Mouse (Mus musculus) intestine, embryonic 15.5 days (tissue): ENCODE measurements around the gene Brd1. TPM values are rescaled to one million over a fixed set of nuclear protein-coding genes. Genes with fewer than 3 reads are reported as not detected.

ENCODE experiments used
- ATAC-seq: fragments of 200-750 bp; cut with Nextera tagmentation; 2 replicates; pipeline ENCODE4 v1.8.0; 2017; ENCODE audit warnings: moderate TSS enrichment, moderate library complexity
- H3K27ac ChIP-seq: fragments of 300-500 bp; sonication (generic); 2 replicates; pipeline ENCODE4 v1.5.1; 2015; ENCODE audit warnings: mild to moderate bottlenecking, inconsistent platforms
- H3K27me3 ChIP-seq: fragments of 300-500 bp; sonication (generic); replicated peaks from 2 replicates; pipeline ENCODE4 v1.6.1; 2015; ENCODE audit warnings: inconsistent platforms
- H3K36me3 ChIP-seq: fragments of 300-500 bp; sonication (generic); 2 replicates; pipeline ENCODE4 v1.6.1; 2015; ENCODE audit warnings: inconsistent platforms
- H3K4me1 ChIP-seq: fragments of 300-500 bp; sonication (generic); replicated peaks from 2 replicates; pipeline ENCODE4 v1.6.1; 2015; ENCODE audit warnings: inconsistent platforms
- H3K4me2 ChIP-seq: fragments of 300-500 bp; sonication (generic); replicated peaks from 2 replicates; pipeline ENCODE4 v1.6.1; 2015; ENCODE audit warnings: mild to moderate bottlenecking, inconsistent platforms
- H3K4me3 ChIP-seq: fragments of 300-500 bp; sonication (generic); replicated peaks from 2 replicates; pipeline ENCODE4 v1.5.1; 2015; ENCODE audit warnings: inconsistent platforms
- H3K9ac ChIP-seq: fragments of 300-500 bp; sonication (generic); 2 replicates; pipeline ENCODE4 v1.6.1; 2015; ENCODE audit warnings: inconsistent platforms
- H3K9me3 ChIP-seq: fragments of 300-500 bp; sonication (generic); 2 replicates; pipeline ENCODE4 v1.6.1; 2016; ENCODE audit warnings: inconsistent platforms
- WGBS: fragments of 180-500 bp; shearing (Covaris S2); methylation state at CpG from one replicate; pipeline ENCODE4 v1.1.7; 2015; 5-methylcytosine and 5-hydroxymethylcytosine counted together
- polyA plus RNA-seq: library from polyadenylated mRNA; unstranded; fragments of >200 nt; fragmentation: Nextera tagmentation; extraction: Ambion mirVana; gene quantifications from 2 replicates; pipeline ENCODE4 v1.2.1, GENCODE M21; 2015

Gene Brd1
- polyA plus RNA-seq, 1 experiment from 2014 or later, result 17.1 TPM

DNA sequence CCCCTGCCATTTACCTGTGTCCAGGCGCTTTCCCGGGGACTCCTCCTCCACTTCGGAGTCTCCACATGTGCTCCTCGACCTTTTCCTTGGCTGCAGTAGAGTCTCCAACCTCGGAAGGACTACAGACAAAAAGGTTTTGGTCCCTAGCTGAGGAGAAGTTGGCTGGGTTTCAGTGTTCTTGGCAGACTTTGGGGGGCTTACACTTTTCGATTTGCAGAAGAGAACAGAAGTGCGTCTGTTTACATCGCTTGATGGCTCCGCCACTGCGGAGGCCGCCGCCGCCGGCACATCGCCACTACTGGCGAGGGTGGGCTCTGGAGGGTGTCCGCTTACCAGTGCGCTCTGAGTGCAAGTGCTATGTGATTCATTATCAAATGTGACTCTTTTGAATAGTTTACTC lies 33.3 kb downstream of the Brd1 start:
- Histone ChIP-seq H3K9me3 (no peaks in the 10 kb centered on the region), H3K36me3 (peaks cover 53% of the 10 kb centered on the region), H3K27ac (no peak overlapping the region), H3K4me3 (no peak overlapping the region), H3K4me1 (no peaks in the 10 kb centered on the region), H3K4me2 (no peak overlapping the region), H3K27me3 (no peaks in the 10 kb centered on the region), H3K9ac (no peak overlapping the region)
- 92% methylated on average over 18 of the region's 18 CpGs for WGBS
- ATAC-seq, result no peak

DNA sequence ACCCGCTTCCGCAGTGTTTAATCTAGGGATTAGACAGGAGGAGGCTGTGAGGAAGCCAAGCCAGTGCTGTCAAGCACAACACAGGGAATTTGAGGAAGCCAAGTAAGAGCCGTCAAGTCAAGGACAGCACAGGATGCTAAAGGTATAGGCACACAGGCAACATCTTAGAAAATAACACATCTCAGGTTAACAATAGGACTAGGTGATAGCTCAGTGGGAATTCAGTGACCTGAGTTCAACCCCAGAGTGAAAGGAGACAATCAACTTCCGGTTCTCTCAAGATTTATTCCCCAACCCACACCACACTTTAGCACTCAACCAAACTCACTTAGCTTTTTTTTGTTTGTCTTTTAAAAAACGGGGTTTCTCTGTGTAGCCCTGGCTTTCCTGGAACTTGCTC lies 34.5 kb downstream of the Brd1 start:
- no peak for ATAC-seq
- H3K4me3 ChIP-seq, result no peak overlapping the region
- H3K27me3 ChIP-seq, result no peaks in the 10 kb centered on the region
- peaks cover 55% of the 10 kb centered on the region for H3K36me3 ChIP-seq
- 85% methylated on average over 5 of the region's 5 CpGs for WGBS
- H3K9me3 ChIP-seq, result no peaks in the 10 kb centered on the region
- H3K9ac ChIP-seq, result no peak overlapping the region
- H3K4me2 ChIP-seq, result no peak overlapping the region
- H3K27ac ChIP-seq, result no peak overlapping the region
- no peaks in the 10 kb centered on the region for H3K4me1 ChIP-seq

GRCm38 (mm10) chr15:88697586-88697985 lies 36.4 kb downstream of the Brd1 start:
- peaks cover 48% of the 10 kb centered on the region for H3K36me3 ChIP-seq
- no peak overlapping the region for H3K9ac ChIP-seq
- 94% methylated on average over 5 of the region's 5 CpGs for WGBS
- no peak for ATAC-seq
- no peak overlapping the region for H3K4me3 ChIP-seq
- H3K9me3 ChIP-seq, result no peaks in the 10 kb centered on the region
- no peak overlapping the region for H3K27ac ChIP-seq
- H3K4me1 ChIP-seq, result no peaks in the 10 kb centered on the region
- no peak overlapping the region for H3K4me2 ChIP-seq
- no peaks in the 10 kb centered on the region for H3K27me3 ChIP-seq

GRCm38 (mm10) chr15:88696055-88696454 lies 38.0 kb downstream of the Brd1 start:
- ATAC-seq, result no peak
- no peak overlapping the region for H3K9ac ChIP-seq
- H3K9me3 ChIP-seq, result no peaks in the 10 kb centered on the region
- WGBS, result 92% methylated on average over 7 of the region's 7 CpGs
- H3K27me3 ChIP-seq, result no peaks in the 10 kb centered on the region
- no peak overlapping the region for H3K27ac ChIP-seq
- no peaks in the 10 kb centered on the region for H3K4me1 ChIP-seq
- peaks cover 51% of the 10 kb centered on the region for H3K36me3 ChIP-seq
- H3K4me2 ChIP-seq, result no peak overlapping the region
- H3K4me3 ChIP-seq, result no peak overlapping the region

- H3K27me3 ChIP-seq, result no peaks in the 10 kb centered on the region
- no peaks in the 10 kb centered on the region for H3K9me3 ChIP-seq
- H3K4me3 ChIP-seq, result no peak overlapping the region
- H3K4me2 ChIP-seq, result no peak overlapping the region
- WGBS, result 69% methylated on average over 5 of the region's 5 CpGs
- no peak overlapping the region for H3K27ac ChIP-seq
- peaks cover 50% of the 10 kb centered on the region for H3K36me3 ChIP-seq
- ATAC-seq, result no peak
- H3K9ac ChIP-seq, result no peak overlapping the region
- H3K4me1 ChIP-seq, result no peaks in the 10 kb centered on the region
Measured at GRCm38 (mm10) chr15:88694033-88694432, 40.0 kb downstream of the Brd1 start.

GRCm38 (mm10) chr15:88692720-88693119 lies 41.3 kb downstream of the Brd1 start:
- no peaks in the 10 kb centered on the region for H3K9me3 ChIP-seq
- H3K9ac ChIP-seq, result no peak overlapping the region
- H3K4me2 ChIP-seq, result no peak overlapping the region
- H3K27me3 ChIP-seq, result no peaks in the 10 kb centered on the region
- H3K27ac ChIP-seq, result no peak overlapping the region
- H3K36me3 ChIP-seq, result peaks cover 55% of the 10 kb centered on the region
- H3K4me1 ChIP-seq, result no peaks in the 10 kb centered on the region
- H3K4me3 ChIP-seq, result no peak overlapping the region
- 90% methylated on average over 9 of the region's 9 CpGs for WGBS
- ATAC-seq, result no peak

DNA sequence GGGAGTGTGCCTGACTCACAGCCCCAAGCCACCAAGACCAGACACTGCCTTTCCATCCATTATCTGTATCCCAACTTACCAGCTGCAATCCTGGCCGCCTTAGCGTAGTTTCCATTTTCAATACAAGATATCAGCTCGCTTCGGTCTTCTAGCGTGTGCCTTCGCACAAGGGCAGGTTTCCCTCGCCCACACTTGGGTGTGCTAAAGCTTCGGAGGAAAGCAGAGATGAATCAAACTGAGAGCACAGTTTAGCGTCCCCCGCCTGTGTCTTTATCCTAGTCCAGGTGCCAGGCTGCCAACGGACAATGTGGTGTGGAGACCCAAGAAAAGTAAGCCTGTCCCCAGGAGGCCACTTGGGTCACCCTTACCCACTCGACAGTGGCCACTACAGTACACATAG lies 42.9 kb downstream of the Brd1 start:
- H3K9ac ChIP-seq, result no peak overlapping the region
- peaks cover 57% of the 10 kb centered on the region for H3K36me3 ChIP-seq
- no peaks in the 10 kb centered on the region for H3K9me3 ChIP-seq
- no peak overlapping the region for H3K4me2 ChIP-seq
- H3K4me1 ChIP-seq, result no peaks in the 10 kb centered on the region
- no peaks in the 10 kb centered on the region for H3K27me3 ChIP-seq
- 92% methylated on average over 12 of the region's 12 CpGs for WGBS
- ATAC-seq, result no peak
- H3K4me3 ChIP-seq, result no peak overlapping the region
- H3K27ac ChIP-seq, result no peak overlapping the region

DNA sequence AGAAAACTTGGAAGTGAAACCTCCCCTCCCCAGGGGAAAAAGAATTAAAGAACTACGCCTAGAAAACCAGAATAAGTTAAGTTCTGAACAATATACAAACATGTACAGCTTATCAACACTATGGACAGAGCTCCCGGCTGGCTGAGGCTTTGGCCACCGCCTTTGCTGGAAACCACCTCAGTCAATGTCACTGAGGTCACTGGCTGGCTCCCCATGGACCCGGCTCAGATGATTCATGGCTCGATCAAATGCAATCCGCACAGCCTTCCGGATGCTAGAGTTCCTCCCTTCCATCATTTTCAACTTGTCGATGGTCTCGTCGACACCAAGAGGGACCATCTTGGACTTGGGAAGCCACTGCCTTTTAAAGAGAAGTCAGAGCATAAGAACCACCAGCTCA lies 45.9 kb downstream of the Brd1 start:
- no peaks in the 10 kb centered on the region for H3K4me1 ChIP-seq
- H3K36me3 ChIP-seq, result peaks cover 50% of the 10 kb centered on the region

GRCm38 (mm10) chr15:88686725-88687124 lies 47.3 kb downstream of the Brd1 start:
- H3K4me3 ChIP-seq, result no peak overlapping the region
- no peaks in the 10 kb centered on the region for H3K27me3 ChIP-seq
- H3K9ac ChIP-seq, result no peak overlapping the region
- H3K36me3 ChIP-seq, result peaks cover 47% of the 10 kb centered on the region
- no peak overlapping the region for H3K4me2 ChIP-seq
- ATAC-seq, result no peak
- no peaks in the 10 kb centered on the region for H3K9me3 ChIP-seq
- H3K27ac ChIP-seq, result no peak overlapping the region
- WGBS, result 80% methylated on average over 5 of the region's 5 CpGs
- H3K4me1 ChIP-seq, result no peaks in the 10 kb centered on the region

More for the DNA sequence above, 45.9 kb downstream of the Brd1 start:
- no peaks in the 10 kb centered on the region for H3K27me3 ChIP-seq
- WGBS, result 87% methylated on average over 10 of the region's 10 CpGs
- no peak overlapping the region for H3K9ac ChIP-seq
- H3K4me3 ChIP-seq, result no peak overlapping the region
- no peak overlapping the region for H3K4me2 ChIP-seq
- no peak for ATAC-seq
- no peaks in the 10 kb centered on the region for H3K9me3 ChIP-seq
- no peak overlapping the region for H3K27ac ChIP-seq

GRCm38 (mm10) chr15:88684039-88684438 lies 50.0 kb downstream of the Brd1 start:
- ATAC-seq, result no peak
- 86% methylated on average over 6 of the region's 6 CpGs for WGBS

GRCm38 (mm10) chr15:88680931-88681330 lies 53.1 kb downstream of the Brd1 start:
- 75% methylated on average over 5 of the region's 5 CpGs for WGBS
- ATAC-seq, result no peak
- peaks cover 3% of the 10 kb centered on the region; the same call in 1 of the 2 replicates for H3K36me3 ChIP-seq
- no peaks in the 10 kb centered on the region for H3K4me1 ChIP-seq
- no peak overlapping the region for H3K4me3 ChIP-seq
- no peaks in the 10 kb centered on the region for H3K27me3 ChIP-seq
- H3K27ac ChIP-seq, result no peak overlapping the region
- H3K9ac ChIP-seq, result no peak overlapping the region
- H3K4me2 ChIP-seq, result no peak overlapping the region
- no peaks in the 10 kb centered on the region for H3K9me3 ChIP-seq

More at GRCm38 (mm10) chr15:88684039-88684438, 50.0 kb downstream of the Brd1 start:
- H3K9me3 ChIP-seq, result no peaks in the 10 kb centered on the region
- H3K27me3 ChIP-seq, result no peaks in the 10 kb centered on the region
- no peak overlapping the region for H3K9ac ChIP-seq
- H3K4me1 ChIP-seq, result no peaks in the 10 kb centered on the region
- H3K36me3 ChIP-seq, result peaks cover 25% of the 10 kb centered on the region
- H3K4me2 ChIP-seq, result no peak overlapping the region
- no peak overlapping the region for H3K4me3 ChIP-seq
- no peak overlapping the region for H3K27ac ChIP-seq

DNA sequence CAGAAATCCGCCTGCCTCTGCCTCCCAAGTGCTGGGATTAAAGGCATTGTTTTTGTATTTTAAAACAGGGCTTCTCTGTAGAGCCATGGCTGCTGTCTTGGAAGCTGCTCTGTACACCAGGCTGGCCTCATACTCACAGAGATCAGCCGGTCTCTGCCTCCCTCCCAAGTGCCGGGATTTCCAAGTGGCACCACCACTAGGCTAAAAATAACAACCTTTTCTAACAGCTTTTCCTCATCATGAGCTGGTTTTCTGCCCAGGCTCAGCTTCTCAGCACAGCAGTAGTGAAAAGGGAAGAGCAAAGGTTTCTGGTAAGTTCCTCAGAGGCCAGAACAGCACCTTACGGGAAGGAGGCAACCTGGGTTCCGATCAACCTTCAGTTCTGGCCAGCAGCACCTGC lies 56.5 kb downstream of the Brd1 start:
- Histone ChIP-seq H3K27ac (no peak overlapping the region), H3K9me3 (no peaks in the 10 kb centered on the region), H3K4me2 (no peak overlapping the region), H3K4me1 (no peaks in the 10 kb centered on the region), H3K36me3 (no peaks in the 10 kb centered on the region), H3K27me3 (no peaks in the 10 kb centered on the region), H3K4me3 (no peak overlapping the region), H3K9ac (no peak overlapping the region)
- 87% methylated on average over 5 of the region's 5 CpGs for WGBS
- ATAC-seq, result no peak

DNA sequence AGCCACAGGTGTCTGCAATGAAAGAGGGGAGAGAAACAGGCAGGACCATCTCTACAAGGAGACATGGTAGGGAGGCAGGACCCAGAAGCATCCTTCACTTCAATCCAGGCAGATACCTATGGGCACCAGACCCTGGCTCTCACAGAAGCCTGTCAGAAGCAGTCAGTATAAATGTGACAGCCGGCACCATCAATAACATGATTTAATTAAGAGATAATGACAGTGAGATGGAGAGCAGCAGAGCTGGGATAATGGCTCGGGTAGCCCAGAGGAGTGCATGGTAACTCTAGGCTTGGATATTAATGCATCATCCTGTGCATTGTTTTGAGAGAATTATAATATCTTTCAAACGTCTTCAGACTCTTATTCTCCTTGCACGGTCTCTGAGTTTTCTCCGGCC lies 58.0 kb downstream of the Brd1 start:
- Histone ChIP-seq H3K4me1 (no peaks in the 10 kb centered on the region), H3K27me3 (no peaks in the 10 kb centered on the region), H3K9me3 (no peaks in the 10 kb centered on the region), H3K9ac (no peak overlapping the region), H3K36me3 (no peaks in the 10 kb centered on the region), H3K4me3 (no peak overlapping the region), H3K27ac (no peak overlapping the region), H3K4me2 (no peak overlapping the region)
- no peak for ATAC-seq
- WGBS, result 77% methylated on average over 5 of the region's 5 CpGs
